Mouse (Mus musculus): ENCODE results near the gene Camk1d. TPM values are rescaled to one million over a fixed set of nuclear protein-coding genes. Genes with fewer than 3 reads are reported as not detected.
A peak's percentile ranks its signal among the peaks of the same experiment; 100 is the strongest.

Gene Camk1d
- polyA plus RNA-seq, 1 experiment from 2014 or later: 1.0 TPM

GRCm38 (mm10) chr2:5676143-5676483 is 38.2 kb downstream of the Camk1d start:
- H3K4me2 ChIP-seq: no peak overlapping the region
- ATAC-seq (replicated peaks; ENCODE audit: low FRiP score) (no peak), DNase-seq (ENCODE audit: low spot score) (no peak)
- H3K4me3 ChIP-seq (ENCODE audit: low read depth, low read length): no peak overlapping the region
- H3K27me3 ChIP-seq (replicated peaks; ENCODE audit: control insufficient read depth, insufficient read depth, low read length): no peaks in the 10 kb centered on the region
- no peak overlapping the region for H3K9ac ChIP-seq (ENCODE audit: low read depth, low read length)
- no peak overlapping the region for H3K27ac ChIP-seq (ENCODE audit: low read depth, low read length)
- no peaks in the 10 kb centered on the region for H3K36me3 ChIP-seq (ENCODE audit: control insufficient read depth, insufficient read depth, low read length)
- no peaks in the 10 kb centered on the region for H3K9me3 ChIP-seq (ENCODE audit: control insufficient read depth, low read length)
- 0 out of 2 replicates have a peak, but pooled peaks cover 2% of the 10 kb centered on the region for H3K4me1 ChIP-seq (replicated peaks; ENCODE audit: control insufficient read depth, insufficient read depth, low read length)
- 50% methylated on average over 9 of the region's 9 CpGs for WGBS

DNA sequence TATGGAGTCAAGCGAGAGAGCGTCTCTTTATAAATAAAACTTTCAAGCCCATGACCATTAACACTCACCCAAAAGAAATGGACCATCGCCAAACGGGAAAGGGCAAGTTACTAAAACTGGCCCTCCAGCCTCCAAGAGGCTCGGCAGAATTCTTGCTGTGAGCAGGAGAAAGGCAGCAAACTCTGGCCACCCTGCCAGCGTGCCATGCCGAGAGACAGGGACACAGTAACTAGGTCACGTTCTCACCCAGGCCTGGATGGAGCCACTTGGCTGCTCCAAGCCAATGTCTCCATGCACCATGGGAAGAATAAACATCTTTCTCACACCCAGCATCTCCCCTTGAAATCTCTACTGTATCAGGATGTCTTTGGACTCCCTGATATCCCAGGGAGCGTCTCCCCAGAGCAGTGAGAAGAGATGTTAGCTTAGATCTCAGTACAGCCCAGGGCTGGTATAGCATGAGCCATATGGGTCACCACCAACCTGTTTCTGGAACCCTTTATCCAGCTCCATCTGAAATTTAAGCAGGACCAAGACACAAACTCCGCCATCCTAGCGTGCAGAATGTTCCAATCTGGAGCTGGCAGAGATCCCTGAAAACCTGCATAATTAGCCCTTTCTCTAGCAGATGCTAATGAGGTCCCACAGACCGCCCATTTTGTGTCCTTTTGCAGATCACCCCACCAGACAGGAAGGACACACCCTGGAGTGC is 38.7 kb downstream of the Camk1d start:
- 0 out of 2 replicates have a peak, but pooled peaks cover 2% of the 10 kb centered on the region for H3K4me1 ChIP-seq (replicated peaks; ENCODE audit: control insufficient read depth, insufficient read depth, low read length)
- 83% methylated on average over 12 of the region's 12 CpGs for WGBS
- H3K9ac ChIP-seq (ENCODE audit: low read depth, low read length): no peak overlapping the region
- ATAC-seq (replicated peaks; ENCODE audit: low FRiP score) (0 out of 2 replicates have a peak, but pooled peaks have one; percentile 20), DNase-seq (ENCODE audit: low spot score) (no peak)
- no peak overlapping the region for H3K4me3 ChIP-seq (ENCODE audit: low read depth, low read length)
- no peaks in the 10 kb centered on the region for H3K9me3 ChIP-seq (ENCODE audit: control insufficient read depth, low read length)
- no peak overlapping the region for H3K4me2 ChIP-seq
- H3K36me3 ChIP-seq (ENCODE audit: control insufficient read depth, insufficient read depth, low read length): no peaks in the 10 kb centered on the region
- H3K27ac ChIP-seq (ENCODE audit: low read depth, low read length): no peak overlapping the region
- no peaks in the 10 kb centered on the region for H3K27me3 ChIP-seq (replicated peaks; ENCODE audit: control insufficient read depth, insufficient read depth, low read length)

DNA sequence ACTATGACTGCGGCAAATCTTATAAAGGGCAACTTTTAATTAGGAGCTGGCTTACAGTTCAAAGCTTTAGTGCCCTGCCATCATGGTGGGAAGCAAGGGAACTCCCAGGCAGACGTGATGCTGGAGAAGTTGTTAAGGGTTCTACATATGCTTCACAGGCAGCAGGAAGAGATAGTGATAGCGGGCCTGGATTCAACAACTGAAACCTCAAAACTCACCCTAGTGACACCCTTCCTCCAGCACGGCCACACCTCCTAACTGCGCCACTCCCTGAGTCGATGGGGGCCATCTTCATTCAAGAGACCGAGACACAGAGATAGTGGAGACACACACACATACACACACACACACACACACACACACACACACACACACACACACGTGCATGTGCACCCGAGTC is 39.8 kb downstream of the Camk1d start:
- no peak overlapping the region for H3K9ac ChIP-seq (ENCODE audit: low read depth, low read length)
- 68% methylated on average over 9 of the region's 9 CpGs for WGBS

GRCm38 (mm10) chr2:5673816-5674215 is 40.5 kb downstream of the Camk1d start:
- 68% methylated on average over 6 of the region's 6 CpGs for WGBS

More for the DNA sequence above, 39.8 kb downstream of the Camk1d start:
- Histone ChIP-seq H3K27me3 (replicated peaks; ENCODE audit: control insufficient read depth, insufficient read depth, low read length) (no peaks in the 10 kb centered on the region), H3K4me2 (no peak overlapping the region), H3K36me3 (ENCODE audit: control insufficient read depth, insufficient read depth, low read length) (no peaks in the 10 kb centered on the region), H3K4me3 (ENCODE audit: low read depth, low read length) (no peak overlapping the region), H3K27ac (ENCODE audit: low read depth, low read length) (no peak overlapping the region), H3K9me3 (ENCODE audit: control insufficient read depth, low read length) (no peaks in the 10 kb centered on the region), H3K4me1 (replicated peaks; ENCODE audit: control insufficient read depth, insufficient read depth, low read length) (0 out of 2 replicates have a peak, but pooled peaks cover 2% of the 10 kb centered on the region)
- ATAC-seq (replicated peaks; ENCODE audit: low FRiP score) (no peak), DNase-seq (ENCODE audit: low spot score) (no peak)

GRCm38 (mm10) chr2:5672906-5673589 is 41.3 kb downstream of the Camk1d start:
- 0 out of 2 replicates have a peak, but pooled peaks cover 2% of the 10 kb centered on the region for H3K4me1 ChIP-seq (replicated peaks; ENCODE audit: control insufficient read depth, insufficient read depth, low read length)
- no peak for ATAC-seq (replicated peaks; ENCODE audit: low FRiP score)
- no peaks in the 10 kb centered on the region for H3K9me3 ChIP-seq (ENCODE audit: control insufficient read depth, low read length)
- H3K4me2 ChIP-seq: no peak overlapping the region
- H3K36me3 ChIP-seq (ENCODE audit: control insufficient read depth, insufficient read depth, low read length): no peaks in the 10 kb centered on the region
- WGBS: 75% methylated on average over 7 of the region's 7 CpGs
- no peaks in the 10 kb centered on the region for H3K27me3 ChIP-seq (replicated peaks; ENCODE audit: control insufficient read depth, insufficient read depth, low read length)
- no peak overlapping the region for H3K27ac ChIP-seq (ENCODE audit: low read depth, low read length)
- no peak overlapping the region for H3K9ac ChIP-seq (ENCODE audit: low read depth, low read length)
- DNase-seq (ENCODE audit: low spot score): no peak
- no peak overlapping the region for H3K4me3 ChIP-seq (ENCODE audit: low read depth, low read length)

More at GRCm38 (mm10) chr2:5673816-5674215, 40.5 kb downstream of the Camk1d start:
- no peaks in the 10 kb centered on the region for H3K27me3 ChIP-seq (replicated peaks; ENCODE audit: control insufficient read depth, insufficient read depth, low read length)
- no peak for DNase-seq (ENCODE audit: low spot score)
- H3K27ac ChIP-seq (ENCODE audit: low read depth, low read length): no peak overlapping the region
- no peak for ATAC-seq (replicated peaks; ENCODE audit: low FRiP score)
- H3K9ac ChIP-seq (ENCODE audit: low read depth, low read length): no peak overlapping the region
- H3K36me3 ChIP-seq (ENCODE audit: control insufficient read depth, insufficient read depth, low read length): no peaks in the 10 kb centered on the region
- H3K4me1 ChIP-seq (replicated peaks; ENCODE audit: control insufficient read depth, insufficient read depth, low read length): 0 out of 2 replicates have a peak, but pooled peaks cover 2% of the 10 kb centered on the region
- H3K9me3 ChIP-seq (ENCODE audit: control insufficient read depth, low read length): no peaks in the 10 kb centered on the region
- no peak overlapping the region for H3K4me2 ChIP-seq
- H3K4me3 ChIP-seq (ENCODE audit: low read depth, low read length): no peak overlapping the region

DNA sequence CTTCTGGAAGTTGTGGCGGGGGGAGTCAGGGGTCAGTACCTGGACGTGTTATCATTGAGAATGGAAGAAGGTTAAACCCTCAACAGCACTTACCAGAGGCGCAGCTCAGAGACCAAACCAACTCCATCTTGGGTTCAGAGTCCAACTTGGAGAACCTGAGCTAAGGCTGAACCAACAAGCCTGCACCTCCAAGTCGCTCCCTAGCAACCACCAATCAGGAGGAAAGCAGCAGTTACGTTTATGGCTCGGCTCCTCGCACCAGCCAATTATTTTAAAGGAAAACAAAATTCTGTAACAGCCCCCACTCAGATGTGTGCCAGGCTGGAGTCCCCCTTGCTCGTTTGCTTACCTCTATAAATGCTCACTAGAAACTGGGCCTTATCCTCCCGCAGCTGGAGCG is 44.2 kb downstream of the Camk1d start:
- peak overlapping the region; percentile 32; the same call in 1 of the 2 replicates for H3K27ac ChIP-seq (ENCODE audit: low read depth, low read length)
- 83% methylated on average over 10 of the region's 10 CpGs for WGBS
- DNase-seq (ENCODE audit: low spot score): no peak
- no peak overlapping the region for H3K9ac ChIP-seq (ENCODE audit: low read depth, low read length)
- H3K4me3 ChIP-seq (ENCODE audit: low read depth, low read length): no peak overlapping the region
- no peak overlapping the region for H3K4me2 ChIP-seq
- no peaks in the 10 kb centered on the region for H3K9me3 ChIP-seq (ENCODE audit: control insufficient read depth, low read length)
- H3K27me3 ChIP-seq (replicated peaks; ENCODE audit: control insufficient read depth, insufficient read depth, low read length): no peaks in the 10 kb centered on the region
- no peaks in the 10 kb centered on the region for H3K4me1 ChIP-seq (replicated peaks; ENCODE audit: control insufficient read depth, insufficient read depth, low read length)
- no peaks in the 10 kb centered on the region for H3K36me3 ChIP-seq (ENCODE audit: control insufficient read depth, insufficient read depth, low read length)
- no peak for ATAC-seq (replicated peaks; ENCODE audit: low FRiP score)

- no peaks in the 10 kb centered on the region for H3K9me3 ChIP-seq (ENCODE audit: control insufficient read depth, low read length)
Measured at GRCm38 (mm10) chr2:5669498-5670040, 44.7 kb downstream of the Camk1d start.

DNA sequence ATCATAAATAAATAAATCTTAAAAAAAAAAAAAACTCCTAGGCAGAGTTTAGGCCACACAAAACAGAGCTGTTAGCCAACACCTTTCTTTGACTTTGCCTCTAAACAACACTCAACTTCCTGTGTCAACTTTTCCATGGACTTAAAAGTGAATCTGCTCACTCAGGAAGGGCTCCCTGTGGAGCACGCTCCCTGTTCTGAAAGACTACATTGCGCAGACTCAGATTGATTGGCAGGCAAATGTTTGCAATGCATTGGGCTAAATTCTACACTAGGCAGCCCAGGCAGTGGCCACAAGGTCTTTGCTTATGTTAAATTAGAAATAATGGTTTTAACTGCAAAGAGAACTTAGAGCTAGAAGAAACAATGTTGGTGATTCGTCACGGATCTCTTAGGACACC is 45.4 kb downstream of the Camk1d start:
- WGBS: 80% methylated on average over 4 of the region's 4 CpGs
- ATAC-seq (replicated peaks; ENCODE audit: low FRiP score) (no peak), DNase-seq (ENCODE audit: low spot score) (no peak)
- H3K36me3 ChIP-seq (ENCODE audit: control insufficient read depth, insufficient read depth, low read length): no peaks in the 10 kb centered on the region
- no peaks in the 10 kb centered on the region for H3K27me3 ChIP-seq (replicated peaks; ENCODE audit: control insufficient read depth, insufficient read depth, low read length)
- H3K27ac ChIP-seq (ENCODE audit: low read depth, low read length): no peak overlapping the region
- no peaks in the 10 kb centered on the region for H3K4me1 ChIP-seq (replicated peaks; ENCODE audit: control insufficient read depth, insufficient read depth, low read length)
- H3K4me3 ChIP-seq (ENCODE audit: low read depth, low read length): no peak overlapping the region
- H3K4me2 ChIP-seq: no peak overlapping the region
- H3K9ac ChIP-seq (ENCODE audit: low read depth, low read length): no peak overlapping the region
- H3K9me3 ChIP-seq (ENCODE audit: control insufficient read depth, low read length): no peaks in the 10 kb centered on the region

More at GRCm38 (mm10) chr2:5669498-5670040, 44.7 kb downstream of the Camk1d start:
- no peak overlapping the region for H3K4me3 ChIP-seq (ENCODE audit: low read depth, low read length)
- ATAC-seq (replicated peaks; ENCODE audit: low FRiP score) (no peak), DNase-seq (ENCODE audit: low spot score) (no peak)
- H3K4me1 ChIP-seq (replicated peaks; ENCODE audit: control insufficient read depth, insufficient read depth, low read length): no peaks in the 10 kb centered on the region
- no peaks in the 10 kb centered on the region for H3K27me3 ChIP-seq (replicated peaks; ENCODE audit: control insufficient read depth, insufficient read depth, low read length)
- H3K9ac ChIP-seq (ENCODE audit: low read depth, low read length): no peak overlapping the region
- no peaks in the 10 kb centered on the region for H3K36me3 ChIP-seq (ENCODE audit: control insufficient read depth, insufficient read depth, low read length)
- H3K4me2 ChIP-seq: no peak overlapping the region
- 77% methylated on average over 15 of the region's 15 CpGs for WGBS
- 0 out of 2 replicates have a peak overlapping the region, but pooled peaks have one; percentile 32 for H3K27ac ChIP-seq (ENCODE audit: low read depth, low read length)

Data from liver, embryonic 11.5 days (tissue).